Mouse (Mus musculus) G1E (cell line): ENCODE results near the gene Iqschfp. TPM values are rescaled to one million over a fixed set of nuclear protein-coding genes. Genes with fewer than 3 reads are reported as not detected.

Source experiments
- ATAC-seq: 2 replicates; pipeline ENCODE4 v1.8.0; 2016; ENCODE audit warnings: mild to moderate bottlenecking; ENCODE audit not compliant: insufficient number of reproducible peaks, poor library complexity, low FRiP score, severe bottlenecking; ENCODE audit errors: extremely low read depth
- DNase-seq: peaks from one replicate; pipeline ENCODE4 v3.0.0; 2012; ENCODE audit warnings: low spot score
- H3K27me3 ChIP-seq: 2 replicates; pipeline ENCODE4 v1.6.1; 2012; ENCODE audit warnings: mild to moderate bottlenecking, low read length, inconsistent platforms; ENCODE audit not compliant: insufficient read depth
- H3K36me3 ChIP-seq: replicated peaks from 2 replicates; pipeline ENCODE3; 2012; ENCODE audit warnings: mild to moderate bottlenecking, inconsistent platforms
- H3K4me1 ChIP-seq: 2 replicates; pipeline ENCODE4 v1.6.1; 2012; ENCODE audit warnings: low read depth, low read length, inconsistent platforms, mixed read lengths; ENCODE audit not compliant: insufficient read depth
- H3K4me3 ChIP-seq: 2 replicates; pipeline ENCODE4 v1.5.1; 2012; ENCODE audit warnings: low read depth, mild to moderate bottlenecking, inconsistent platforms, low read length, moderate library complexity, mixed read lengths
- H3K9me3 ChIP-seq: replicated peaks from 2 replicates; pipeline ENCODE4 v1.6.1; 2012; ENCODE audit warnings: inconsistent platforms
- CTCF ChIP-seq: IDR thresholded peaks from 2 replicates; pipeline ENCODE4 v1.5.1; 2012; ENCODE audit warnings: low read depth, low read length, inconsistent platforms, mixed read lengths
- GATA1 ChIP-seq: IDR thresholded peaks from 2 replicates; pipeline ENCODE4 v1.6.1; 2012; ENCODE audit warnings: borderline replicate concordance, low read length, inconsistent platforms, mixed read lengths
- GATA2 ChIP-seq: IDR thresholded peaks from 2 replicates; pipeline ENCODE4 v1.6.1; 2012; ENCODE audit warnings: low read depth, low read length, inconsistent platforms, borderline replicate concordance
- POLR2AphosphoS5 ChIP-seq: IDR thresholded peaks from 2 replicates; pipeline ENCODE4 v1.6.1; 2012; ENCODE audit warnings: low read depth, low read length, inconsistent platforms; ENCODE audit not compliant: insufficient replicate concordance
- TAL1 ChIP-seq: conservative IDR thresholded peaks from 2 replicates; pipeline ENCODE4 v1.6.1; 2012; ENCODE audit warnings: low read depth, low read length, inconsistent platforms, mixed read lengths
- polyA plus RNA-seq: library from polyadenylated mRNA; stranded (reverse); fragments of >175 nt; gene quantifications from 2 replicates; pipeline ENCODE4 v1.2.3, GENCODE M21; 2012
- total RNA-seq, 2 experiments: library from RNA; stranded (forward) in 1 of 2; stranded (reverse) in 1 of 2; fragments of 200-1000 nt in 1 of 2; fragments of >200 nt in 1 of 2; fragmentation: Nextera tagmentation in 1 of 2; gene quantifications; 2 replicates each; pipeline ENCODE4 v1.2.3; 2014 to 2017

Iqschfp gene
- total and polyA plus RNA-seq, 3 experiments, result not detected

DNA sequence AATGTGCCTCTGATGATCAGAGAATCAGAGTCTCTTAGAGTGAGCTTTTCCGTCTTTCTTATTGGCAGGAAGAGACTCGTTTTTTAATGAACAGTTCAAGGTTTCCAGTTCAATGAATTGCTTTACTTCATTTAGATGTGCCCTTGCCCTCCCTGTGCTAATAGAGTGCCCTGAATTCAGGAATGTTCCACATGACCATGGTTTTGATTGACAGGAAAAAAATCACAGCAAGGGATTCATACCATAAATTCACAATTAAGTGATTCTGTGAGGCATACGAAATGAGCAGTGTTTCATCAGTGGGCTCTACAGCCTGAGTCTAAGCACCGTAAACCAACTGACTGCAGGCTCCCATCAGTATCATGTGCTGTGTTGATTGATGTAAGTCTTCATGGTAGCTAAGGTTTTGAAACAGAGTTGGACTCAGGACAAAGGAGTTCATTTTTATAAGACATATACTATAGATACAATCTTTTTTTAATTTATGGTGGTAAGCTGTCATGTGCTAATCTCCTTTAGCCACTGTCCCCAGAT, 312.0 kb downstream of the Iqschfp start:
- H3K4me1 ChIP-seq, result no peaks in the 10 kb centered on the region
- no peak for TF ChIP-seq GATA1
- peaks cover 14% of the 10 kb centered on the region for H3K9me3 ChIP-seq
- H3K27me3 ChIP-seq, result no peaks in the 10 kb centered on the region
- no peaks in the 10 kb centered on the region for H3K36me3 ChIP-seq
- no peak overlapping the region for H3K4me3 ChIP-seq
- ATAC-seq (no peak), DNase-seq (no peak)

DNA sequence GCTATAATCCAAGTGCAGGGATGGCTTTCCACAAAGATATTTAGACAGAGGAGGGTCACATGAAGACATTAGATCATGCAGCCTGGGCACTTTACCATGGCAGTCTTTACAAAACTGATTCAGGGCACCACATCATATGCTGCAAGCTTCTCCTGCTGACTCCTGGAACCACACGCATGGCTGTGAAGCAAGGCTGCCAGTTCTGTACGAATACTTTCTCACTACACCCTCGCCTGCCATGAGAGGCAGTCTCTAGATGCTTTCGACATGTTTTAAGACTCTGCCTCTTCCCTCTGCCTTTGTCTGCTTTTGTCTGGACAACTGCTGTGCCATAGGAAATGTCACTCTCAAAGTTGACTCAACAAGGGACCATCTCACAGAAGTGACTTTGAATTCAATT, 318.4 kb downstream of the Iqschfp start:
- H3K4me1 ChIP-seq, result no peaks in the 10 kb centered on the region
- peaks cover 21% of the 10 kb centered on the region for H3K9me3 ChIP-seq
- no peaks in the 10 kb centered on the region for H3K36me3 ChIP-seq
- H3K27me3 ChIP-seq, result no peaks in the 10 kb centered on the region
- no peak for ATAC-seq
- H3K4me3 ChIP-seq, result no peak overlapping the region
- DNase-seq, result no peak
- no peak for TF ChIP-seq POLR2AphosphoS5
- TF ChIP-seq TAL1, result no peak
- TF ChIP-seq GATA1, result no peak
- TF ChIP-seq CTCF, result no peak
- no peak for TF ChIP-seq GATA2

DNA sequence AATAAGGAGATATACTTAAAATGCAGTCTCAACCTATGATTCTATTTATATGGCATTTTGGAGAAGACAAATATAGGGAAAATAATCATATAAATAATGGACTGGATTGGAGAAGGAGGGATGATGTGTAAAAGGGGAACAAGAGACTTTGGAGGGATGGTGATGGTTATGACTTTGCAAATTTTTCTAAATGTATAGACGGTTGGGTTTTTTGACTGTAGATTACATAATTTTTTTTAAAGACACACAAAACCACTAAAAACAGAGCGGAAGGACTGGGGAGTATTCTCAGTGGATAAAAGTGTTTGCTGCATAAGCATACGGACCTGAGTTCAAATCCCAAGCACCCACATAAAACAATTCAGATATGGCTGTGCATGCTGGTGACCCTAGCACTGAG, 329.4 kb downstream of the Iqschfp start:
- ATAC-seq (no peak), DNase-seq (no peak)
- TF ChIP-seq TAL1 (no peak), CTCF (no peak), GATA1 (no peak), GATA2 (no peak), POLR2AphosphoS5 (no peak)
- Histone ChIP-seq H3K27me3 (no peaks in the 10 kb centered on the region), H3K4me1 (no peaks in the 10 kb centered on the region), H3K36me3 (no peaks in the 10 kb centered on the region), H3K4me3 (no peak overlapping the region), H3K9me3 (peaks cover 12% of the 10 kb centered on the region)

DNA sequence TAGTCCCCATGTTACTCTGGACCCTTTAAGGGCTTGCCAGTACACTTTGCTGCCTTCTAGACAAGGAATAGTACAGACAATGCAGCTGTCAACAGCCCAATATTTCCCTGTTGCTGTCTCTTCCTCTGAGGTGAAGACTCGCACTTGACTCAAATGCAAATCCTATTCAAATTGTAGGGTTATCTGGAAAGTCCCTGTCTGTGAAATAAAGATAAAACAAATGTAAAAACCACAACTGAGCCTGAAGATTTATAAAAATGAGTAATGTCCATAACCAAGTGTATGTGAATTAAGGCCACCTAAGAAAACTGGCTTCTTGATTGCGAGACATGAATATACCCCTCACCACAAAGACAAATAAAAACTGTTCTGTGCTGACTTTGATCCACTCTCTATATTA, 347.9 kb downstream of the Iqschfp start:
- H3K36me3 ChIP-seq, result no peaks in the 10 kb centered on the region
- no peak for DNase-seq
- no peak for ATAC-seq
- H3K4me1 ChIP-seq, result no peaks in the 10 kb centered on the region
- H3K9me3 ChIP-seq, result peaks cover 12% of the 10 kb centered on the region
- TF ChIP-seq TAL1 (no peak), POLR2AphosphoS5 (no peak), CTCF (no peak), GATA1 (no peak), GATA2 (no peak)
- no peaks in the 10 kb centered on the region for H3K27me3 ChIP-seq
- no peak overlapping the region for H3K4me3 ChIP-seq

DNA sequence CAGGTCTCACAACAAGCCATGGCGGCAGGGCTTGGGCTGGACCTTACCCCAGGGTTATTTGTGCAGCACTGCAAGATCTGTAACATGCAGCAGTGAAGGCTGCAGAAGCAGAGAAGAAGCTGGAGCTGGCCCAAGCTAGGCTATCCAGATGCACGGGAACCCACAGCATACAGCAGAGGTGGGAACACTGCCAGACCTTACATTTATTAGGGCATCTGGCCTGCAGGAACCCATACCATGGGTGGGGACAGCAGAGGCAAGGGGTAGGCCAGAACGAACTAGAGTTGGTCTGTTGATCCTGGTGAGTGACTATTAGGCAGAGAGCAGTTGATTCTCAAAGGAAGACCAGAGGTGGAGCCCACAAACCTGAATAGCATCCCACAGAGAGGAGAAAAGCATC, 351.2 kb downstream of the Iqschfp start:
- Histone ChIP-seq H3K4me1 (no peaks in the 10 kb centered on the region), H3K4me3 (no peak overlapping the region), H3K36me3 (no peaks in the 10 kb centered on the region), H3K9me3 (peaks cover 11% of the 10 kb centered on the region), H3K27me3 (no peaks in the 10 kb centered on the region)
- DNase-seq (no peak), ATAC-seq (no peak)
- TF ChIP-seq TAL1 (no peak), GATA1 (no peak), GATA2 (no peak), CTCF (no peak), POLR2AphosphoS5 (no peak)

DNA sequence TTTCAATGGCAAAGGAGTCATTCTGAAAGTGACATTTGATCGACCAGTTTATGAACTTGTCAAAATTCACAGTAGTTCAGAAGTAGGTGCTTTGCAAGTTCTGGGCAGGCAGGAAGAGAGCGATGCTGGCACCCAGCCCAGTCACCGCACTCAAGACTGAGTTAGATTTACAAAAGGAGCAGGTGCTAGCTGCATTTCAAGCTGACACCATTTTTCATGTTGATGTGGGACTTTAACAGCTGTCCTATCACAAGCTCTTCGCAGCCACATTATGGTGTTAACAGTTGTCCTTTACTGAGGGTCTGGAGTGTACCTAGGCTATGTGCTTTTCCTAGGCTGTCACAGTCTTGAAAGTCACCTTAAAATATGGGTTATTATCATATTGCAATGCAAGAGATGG, 354.1 kb downstream of the Iqschfp start:
- TF ChIP-seq TAL1 (no peak), CTCF (no peak), POLR2AphosphoS5 (no peak), GATA2 (no peak), GATA1 (no peak)
- ATAC-seq, result no peak
- no peak for DNase-seq
- no peaks in the 10 kb centered on the region for H3K4me1 ChIP-seq
- H3K4me3 ChIP-seq, result no peak overlapping the region
- no peaks in the 10 kb centered on the region for H3K36me3 ChIP-seq
- no peaks in the 10 kb centered on the region for H3K27me3 ChIP-seq
- H3K9me3 ChIP-seq, result peaks cover 11% of the 10 kb centered on the region

DNA sequence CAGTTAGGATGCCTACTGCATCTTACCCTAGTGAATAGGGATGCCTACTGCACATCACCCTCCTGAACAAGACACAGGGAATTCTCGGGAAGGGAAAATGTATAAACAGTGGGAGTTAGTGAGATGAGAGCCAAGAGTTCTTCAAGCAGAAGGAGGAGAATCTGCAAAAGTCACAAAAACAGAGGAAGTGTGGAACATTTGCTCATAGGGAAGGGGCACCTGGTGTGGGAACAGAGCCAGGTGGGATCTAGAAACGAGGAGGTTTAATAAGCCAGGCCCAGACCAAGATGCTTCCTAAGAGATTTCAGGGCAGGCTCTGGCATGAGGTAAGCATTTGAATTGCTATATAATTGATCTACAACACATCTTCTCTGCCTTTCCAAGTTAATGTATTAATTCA, 358.6 kb downstream of the Iqschfp start:
- ATAC-seq, result no peak
- peaks cover 13% of the 10 kb centered on the region for H3K9me3 ChIP-seq
- TF ChIP-seq CTCF (no peak), POLR2AphosphoS5 (no peak), GATA2 (no peak)
- no peaks in the 10 kb centered on the region for H3K4me1 ChIP-seq
- no peak for DNase-seq
- no peaks in the 10 kb centered on the region for H3K27me3 ChIP-seq
- H3K4me3 ChIP-seq, result no peak overlapping the region
- no peaks in the 10 kb centered on the region for H3K36me3 ChIP-seq
